Mouse (Mus musculus) forebrain, postnatal 0 days (tissue): ENCODE measurements around the gene Atxn1. TPM values are rescaled to one million over a fixed set of nuclear protein-coding genes. Genes with fewer than 3 reads are reported as not detected.

ENCODE experiments used
- ATAC-seq: fragments of 200-750 bp; cut with Nextera tagmentation; 2 replicates; pipeline ENCODE4 v1.8.0; 2017; ENCODE audit warnings: mild to moderate bottlenecking, moderate library complexity
- DNase-seq: peaks from one replicate; pipeline ENCODE4 v3.0.0-alpha.2; 2015
- H3K27ac ChIP-seq: fragments of 300-500 bp; sonication (generic); 2 replicates; pipeline ENCODE4 v1.5.1; 2014; ENCODE audit warnings: low read depth, mild to moderate bottlenecking, antibody characterized with exemption, low read length, moderate library complexity, mixed read lengths
- H3K27me3 ChIP-seq: fragments of 300-500 bp; sonication (generic); 2 replicates; pipeline ENCODE4 v1.6.1; 2014; ENCODE audit warnings: mild to moderate bottlenecking, low read length, mixed read lengths; ENCODE audit not compliant: insufficient read depth
- H3K36me3 ChIP-seq: fragments of 300-500 bp; sonication (generic); 2 replicates; pipeline ENCODE4 v1.6.1; 2014; ENCODE audit warnings: mild to moderate bottlenecking, moderate library complexity; ENCODE audit not compliant: insufficient read depth
- H3K4me1 ChIP-seq: fragments of 300-500 bp; sonication (generic); 2 replicates; pipeline ENCODE4 v1.6.1; 2014; ENCODE audit warnings: antibody characterized with exemption; ENCODE audit not compliant: insufficient read depth
- H3K4me2 ChIP-seq: fragments of 300-500 bp; sonication (generic); 2 replicates; pipeline ENCODE4 v1.6.1; 2014; ENCODE audit warnings: low read depth, mild to moderate bottlenecking, moderate library complexity
- H3K4me3 ChIP-seq: fragments of 300-500 bp; sonication (generic); 2 replicates; pipeline ENCODE4 v1.5.1; 2014; ENCODE audit warnings: low read depth, low read length, mixed read lengths
- H3K9ac ChIP-seq: fragments of 300-500 bp; sonication (generic); 2 replicates; pipeline ENCODE4 v1.6.1; 2014; ENCODE audit warnings: mild to moderate bottlenecking
- H3K9me3 ChIP-seq: fragments of 300-500 bp; sonication (generic); 2 replicates; pipeline ENCODE4 v1.6.1; 2016; ENCODE audit warnings: low read length
- CTCF ChIP-seq: sonication (generic); IDR thresholded peaks from 2 replicates; pipeline ENCODE4 v1.5.1; 2016; ENCODE audit warnings: antibody characterized with exemption, control low read depth, low read depth
- WGBS: fragments of 180-500 bp; shearing (Covaris S2); extraction: QIAGEN DNeasy Blood & Tissue Kit; methylation state at CpG from one replicate; pipeline ENCODE4 v1.1.7; 2014; 5-methylcytosine and 5-hydroxymethylcytosine counted together
- polyA plus RNA-seq: library from polyadenylated mRNA; unstranded; fragments of >200 nt; fragmentation: Nextera tagmentation; extraction: Ambion mirVana; gene quantifications from 2 replicates; pipeline ENCODE4 v1.2.1, GENCODE M21; 2015
- total RNA-seq: library from RNA; depleted of rRNA; stranded (reverse); fragments of >200 nt; gene quantifications from 2 replicates; pipeline ENCODE4 v1.2.3, GENCODE M21; 2014

The Atxn1 gene
- total and polyA plus RNA-seq, 2 experiments from 2014 or later: 13.0 to 32.3 TPM

DNA sequence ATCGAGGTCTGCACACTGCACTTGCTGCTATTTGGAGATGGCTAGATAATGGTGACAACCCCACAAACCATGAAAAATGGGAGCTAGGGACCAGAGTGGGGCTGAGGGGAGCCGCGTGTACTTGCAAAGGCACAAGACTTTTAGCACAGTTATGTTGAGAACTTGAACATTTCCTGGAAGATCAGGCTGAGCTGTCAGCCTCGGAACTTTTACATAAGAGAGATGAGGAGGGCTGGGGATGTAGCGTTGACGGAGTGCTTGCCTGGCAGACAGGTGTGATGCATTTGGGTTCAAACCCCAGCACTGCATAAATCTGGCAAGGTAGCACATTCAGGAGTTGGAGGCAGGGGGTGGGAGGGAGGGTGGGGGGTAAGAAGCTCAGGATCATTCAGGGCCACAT lies 346.8 kb downstream of the Atxn1 start:
- Histone ChIP-seq H3K27me3 (no peaks in the 10 kb centered on the region), H3K4me1 (no peaks in the 10 kb centered on the region)
- WGBS: 83% methylated on average over 6 of the region's 6 CpGs

DNA sequence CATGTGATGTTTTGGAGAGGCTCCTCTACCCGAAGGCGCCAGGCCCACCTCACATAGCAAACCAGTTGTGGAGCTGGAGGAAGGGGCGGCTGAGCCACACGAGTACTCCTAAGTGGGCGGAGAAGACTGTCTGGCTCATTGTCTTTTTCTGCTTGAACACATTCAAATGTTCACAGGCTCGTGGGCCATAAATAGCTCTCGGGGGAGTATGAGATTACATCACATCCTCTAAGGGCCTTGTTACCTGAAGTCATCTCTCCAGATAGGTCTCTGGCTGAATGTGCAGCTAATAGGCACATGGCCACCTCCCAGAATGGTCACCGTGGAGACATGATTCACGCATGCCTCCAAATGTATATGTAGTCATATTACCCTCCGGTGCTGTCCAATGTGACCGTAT lies 350.0 kb downstream of the Atxn1 start:
- Histone ChIP-seq H3K9ac (no peak overlapping the region), H3K36me3 (no peaks in the 10 kb centered on the region), H3K27ac (no peak overlapping the region), H3K4me3 (no peak overlapping the region), H3K27me3 (no peaks in the 10 kb centered on the region), H3K4me2 (no peak overlapping the region), H3K9me3 (no peaks in the 10 kb centered on the region), H3K4me1 (no peaks in the 10 kb centered on the region)
- no peak for TF ChIP-seq CTCF
- ATAC-seq: peak; percentile 25
- no peak for DNase-seq
- 44% methylated on average over 11 of the region's 11 CpGs for WGBS

More for the DNA sequence above, 346.8 kb downstream of the Atxn1 start:
- ATAC-seq (no peak), DNase-seq (no peak)
- Histone ChIP-seq H3K9me3 (no peaks in the 10 kb centered on the region), H3K27ac (no peak overlapping the region), H3K9ac (no peak overlapping the region), H3K36me3 (no peaks in the 10 kb centered on the region), H3K4me2 (no peak overlapping the region), H3K4me3 (no peak overlapping the region)
- TF ChIP-seq CTCF: no peak

DNA sequence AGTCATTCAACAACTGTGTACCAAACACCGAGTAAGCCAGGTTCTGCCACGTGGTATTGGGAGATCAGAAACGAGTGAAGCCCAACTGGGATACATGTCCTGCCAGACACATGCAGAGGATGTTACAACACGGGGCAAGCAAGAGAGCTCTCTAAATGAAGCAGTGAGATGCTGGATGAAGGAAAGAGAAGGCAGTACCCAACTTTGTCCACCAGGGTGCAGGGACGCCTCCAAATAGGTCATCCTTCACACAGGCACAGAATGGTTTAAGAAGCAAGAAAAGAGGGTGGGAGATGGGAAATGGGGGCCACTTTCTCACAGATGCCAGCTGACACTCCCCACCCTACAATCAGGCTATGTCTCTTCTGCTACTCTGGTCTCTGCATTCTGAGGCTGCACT lies 351.5 kb downstream of the Atxn1 start:
- no peak overlapping the region for H3K4me2 ChIP-seq
- no peaks in the 10 kb centered on the region for H3K4me1 ChIP-seq
- no peaks in the 10 kb centered on the region for H3K27me3 ChIP-seq
- 37% methylated on average over 5 of the region's 5 CpGs for WGBS
- H3K4me3 ChIP-seq: no peak overlapping the region
- peak; percentile 88 for TF ChIP-seq CTCF
- DNase-seq (peak; percentile 73), ATAC-seq (peak; percentile 80; the same call in 1 of the 2 replicates)
- no peak overlapping the region for H3K9ac ChIP-seq
- no peak overlapping the region for H3K27ac ChIP-seq
- no peaks in the 10 kb centered on the region for H3K9me3 ChIP-seq
- H3K36me3 ChIP-seq: no peaks in the 10 kb centered on the region

DNA sequence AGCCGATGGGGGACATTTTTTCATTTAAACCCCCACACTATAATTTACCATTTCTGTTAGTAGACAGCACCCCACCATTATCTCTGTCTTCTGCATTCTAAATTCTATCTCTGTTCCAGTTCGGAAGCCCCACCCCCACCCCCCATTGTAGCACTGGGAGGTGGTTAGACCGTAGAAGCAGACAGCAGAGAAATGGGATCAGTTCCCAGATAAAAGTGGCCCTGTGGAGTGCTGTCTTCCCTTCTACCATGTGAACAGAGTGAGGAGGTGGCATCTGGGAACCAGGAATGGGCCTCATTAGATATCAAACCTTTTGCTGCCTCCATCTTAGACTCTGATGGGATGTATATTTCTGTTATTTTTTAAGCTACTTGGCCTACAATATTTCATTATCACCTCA lies 353.3 kb downstream of the Atxn1 start:
- H3K4me3 ChIP-seq: no peak overlapping the region
- no peaks in the 10 kb centered on the region for H3K9me3 ChIP-seq
- TF ChIP-seq CTCF: no peak
- ATAC-seq (no peak), DNase-seq (no peak)
- whole genome bisulfite sequencing: 72% methylated on average over 3 of the region's 3 CpGs
- no peaks in the 10 kb centered on the region for H3K4me1 ChIP-seq
- H3K4me2 ChIP-seq: no peak overlapping the region
- no peaks in the 10 kb centered on the region for H3K27me3 ChIP-seq
- no peak overlapping the region for H3K9ac ChIP-seq
- H3K36me3 ChIP-seq: no peaks in the 10 kb centered on the region
- no peak overlapping the region for H3K27ac ChIP-seq

DNA sequence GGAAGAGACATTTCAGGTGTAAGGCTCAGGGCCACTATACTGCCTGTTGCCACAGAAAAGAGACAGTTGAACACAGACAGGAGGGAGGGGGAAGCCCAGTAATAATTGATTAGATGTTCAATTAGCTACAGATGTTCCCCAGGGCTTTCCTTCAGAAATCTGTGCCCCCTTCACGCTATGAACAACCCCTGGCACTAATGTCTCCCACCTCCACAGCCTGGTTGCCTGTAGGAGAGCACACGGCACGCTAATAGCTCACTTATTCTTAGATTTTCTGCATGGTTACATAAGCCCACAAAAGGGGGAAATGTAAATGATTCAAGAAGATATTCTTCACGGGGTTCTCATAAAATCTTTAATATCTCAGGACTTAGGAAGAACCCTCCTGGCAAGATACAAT lies 355.3 kb downstream of the Atxn1 start:
- no peak for ATAC-seq
- no peak for DNase-seq
- H3K4me3 ChIP-seq: no peak overlapping the region
- H3K27ac ChIP-seq: no peak overlapping the region
- H3K36me3 ChIP-seq: no peaks in the 10 kb centered on the region
- H3K9me3 ChIP-seq: no peaks in the 10 kb centered on the region
- TF ChIP-seq CTCF: no peak
- H3K4me1 ChIP-seq: no peaks in the 10 kb centered on the region
- no peak overlapping the region for H3K9ac ChIP-seq
- H3K27me3 ChIP-seq: no peaks in the 10 kb centered on the region
- H3K4me2 ChIP-seq: no peak overlapping the region
- 32% methylated on average over 4 of the region's 4 CpGs for WGBS

DNA sequence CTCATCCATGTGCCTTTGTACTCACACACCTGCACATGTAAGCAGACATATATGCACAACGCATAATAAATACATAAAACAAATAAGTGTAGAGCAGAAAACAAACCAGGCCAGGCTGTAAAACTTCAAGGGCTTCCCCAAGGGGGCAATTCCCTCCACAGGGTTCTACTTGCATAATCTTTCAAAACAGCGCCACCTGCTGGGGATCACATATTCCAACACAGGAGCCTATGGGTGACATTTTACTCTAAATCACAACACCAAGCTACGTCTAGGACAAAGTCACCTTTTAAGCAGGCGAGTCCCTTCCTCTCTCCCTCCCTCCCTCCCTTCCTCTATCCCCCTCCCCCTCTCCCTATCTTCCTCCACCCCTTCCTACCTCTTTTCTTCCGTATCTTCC lies 356.2 kb downstream of the Atxn1 start:
- Histone ChIP-seq H3K27ac (no peak overlapping the region), H3K4me3 (no peak overlapping the region), H3K4me2 (no peak overlapping the region), H3K27me3 (no peaks in the 10 kb centered on the region), H3K9me3 (no peaks in the 10 kb centered on the region), H3K36me3 (no peaks in the 10 kb centered on the region), H3K9ac (no peak overlapping the region), H3K4me1 (no peaks in the 10 kb centered on the region)
- 99% methylated on average over 5 of the region's 5 CpGs for WGBS
- TF ChIP-seq CTCF: 0 out of 2 replicates have a peak, but pooled peaks have one; percentile 18
- ATAC-seq (no peak), DNase-seq (no peak)

DNA sequence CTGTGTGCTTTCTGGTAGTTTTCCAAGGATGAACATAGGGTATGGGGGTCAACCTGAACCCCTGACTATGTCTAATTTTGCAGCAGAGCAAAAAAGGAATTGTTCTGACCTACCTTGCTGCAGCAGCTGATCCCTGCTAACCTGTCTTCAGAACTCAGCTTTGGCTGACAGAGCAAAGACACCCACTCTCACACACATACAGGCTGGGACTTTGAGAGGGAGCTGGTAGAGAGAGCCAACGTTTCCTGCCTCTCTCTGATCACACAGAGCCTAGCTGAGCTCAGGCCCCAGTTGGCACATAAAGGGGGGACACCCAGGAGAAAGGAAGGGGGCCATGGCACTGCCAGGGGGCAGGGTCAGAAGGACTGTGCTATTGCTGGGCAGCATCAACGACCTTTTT lies 356.9 kb downstream of the Atxn1 start:
- Histone ChIP-seq H3K4me2 (no peak overlapping the region), H3K9me3 (no peaks in the 10 kb centered on the region), H3K27ac (no peak overlapping the region), H3K27me3 (no peaks in the 10 kb centered on the region), H3K36me3 (no peaks in the 10 kb centered on the region), H3K4me3 (no peak overlapping the region), H3K9ac (no peak overlapping the region), H3K4me1 (no peaks in the 10 kb centered on the region)
- ATAC-seq (no peak), DNase-seq (no peak)
- 74% methylated on average over 2 of the region's 2 CpGs for WGBS
- no peak for TF ChIP-seq CTCF

DNA sequence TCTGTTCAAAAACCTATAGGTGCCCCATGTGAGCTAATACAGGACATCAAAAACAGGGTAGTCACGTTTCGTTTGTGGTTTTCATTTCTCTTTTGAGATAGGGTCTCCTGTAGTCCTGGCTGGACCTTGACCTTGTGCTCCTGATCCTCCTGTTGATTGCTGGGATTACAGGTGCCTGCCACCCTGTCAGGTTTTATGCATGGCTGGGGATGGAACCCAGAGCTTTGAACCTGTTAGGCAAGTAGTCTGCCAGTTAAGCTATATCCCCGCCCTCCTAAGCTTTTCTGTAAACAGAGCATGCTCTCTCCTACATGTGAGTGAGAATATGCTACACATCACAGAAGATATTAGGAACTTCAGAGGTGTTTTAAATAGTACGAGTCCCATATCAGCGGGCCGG lies 361.2 kb downstream of the Atxn1 start:
- 0 out of 2 replicates have a peak, but pooled peaks cover 8% of the 10 kb centered on the region for H3K4me1 ChIP-seq
- ATAC-seq: no peak
- no peak for TF ChIP-seq CTCF
- no peaks in the 10 kb centered on the region for H3K27me3 ChIP-seq
- no peak for DNase-seq
- H3K9me3 ChIP-seq: no peaks in the 10 kb centered on the region
- no peak overlapping the region for H3K9ac ChIP-seq
- H3K4me2 ChIP-seq: no peak overlapping the region
- H3K4me3 ChIP-seq: no peak overlapping the region
- 89% methylated on average over 6 of the region's 6 CpGs for WGBS
- H3K27ac ChIP-seq: no peak overlapping the region
- no peaks in the 10 kb centered on the region for H3K36me3 ChIP-seq
